Mouse (Mus musculus) thymus, adult 2 months (tissue): ENCODE measurements around the gene Ciz1.

Experiments
- CTCF ChIP-seq: fragments of 200-500 bp; IDR thresholded peaks from 2 replicates; pipeline ENCODE4 v1.5.1; 2012; ENCODE audit warnings: mild to moderate bottlenecking, control low read depth, low read length, moderate library complexity, borderline replicate concordance; ENCODE audit not compliant: control insufficient read depth, poor library complexity, insufficient read depth; ENCODE audit errors: extremely low read depth
- POLR2A ChIP-seq: fragments of 200-500 bp; IDR thresholded peaks from 2 replicates; pipeline ENCODE4 v1.6.1; 2012; ENCODE audit warnings: mild to moderate bottlenecking, low read length, control low read depth, moderate library complexity; ENCODE audit not compliant: control insufficient read depth, poor library complexity, insufficient read depth; ENCODE audit errors: extremely low read depth

- TF ChIP-seq CTCF (no peak), POLR2A (no peak)
These were observed 23.3 kb downstream of the Ciz1 start for GRCm38 (mm10) chr2:32375317-32375940.
